Mouse (Mus musculus) spleen, embryonic (tissue): ENCODE data around the gene Lilra6.
"Not testable (repeated sequence)": the region's sequence is repeated elsewhere in the genome, so short reads cannot be mapped to it uniquely, and the experiment has no call there.

Experiments used
- CTCF ChIA-PET: fragments of 350-600 bp; sonication (Branson Sonifier 250); formaldehyde crosslinking; loops from one replicate; lab custom pipeline; 2022; lab: Charles Lee

Lilra6 gene

GRCm38 (mm10) chr7:3915387-3915786 is at the start of gene Lilra6:
Gene Lilra6, minus strand, starts transcription at chr7:3915503.
- CTCF ChIA-PET: not testable (repeated sequence)

DNA sequence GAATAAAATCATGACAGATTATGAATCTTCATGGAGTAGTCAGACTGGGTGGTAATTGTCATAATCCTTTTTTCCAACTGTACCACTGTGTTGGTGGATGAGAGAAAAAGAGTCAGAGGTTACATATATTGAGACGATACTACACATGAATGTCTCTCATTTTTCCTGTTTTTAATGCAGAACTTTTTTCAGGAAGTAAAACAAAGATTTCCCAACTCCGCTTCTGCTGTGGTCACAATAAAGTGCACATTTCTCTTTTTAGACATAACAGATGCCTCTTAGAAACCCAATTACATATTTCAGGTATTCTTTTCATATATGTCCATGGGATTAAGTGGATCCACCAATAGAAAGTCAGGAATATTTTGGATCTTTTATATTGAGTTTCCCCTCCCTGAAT is 46.7 kb upstream of the Lilra6 start:
- CTCF ChIA-PET: no interaction called here

- CTCF ChIA-PET: no interaction called here
Observed at GRCm38 (mm10) chr7:3957387-3957786, 42.1 kb upstream of the Lilra6 start.

DNA sequence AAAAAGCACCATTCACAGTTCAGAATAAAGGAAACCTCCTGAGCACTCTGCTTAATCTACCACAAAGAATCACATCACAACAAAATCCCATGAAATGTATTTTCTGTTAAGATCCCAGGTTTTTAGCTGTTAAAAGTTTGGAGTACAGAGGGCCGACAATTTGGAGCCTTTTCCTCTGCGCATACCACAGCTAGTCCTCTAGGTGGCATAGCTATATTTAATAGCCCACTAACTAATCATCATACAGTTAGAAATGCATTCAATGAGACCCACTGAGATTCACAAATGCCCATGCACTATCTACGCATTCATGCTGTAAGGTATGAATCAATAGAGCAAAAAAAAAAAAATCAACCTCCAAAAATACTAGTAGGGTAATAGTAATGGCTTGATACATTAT is 33.9 kb upstream of the Lilra6 start:
- CTCF ChIA-PET: interaction anchor here (0.7 kb wide), 1 partner anchor 16 kb away, joined by 3 read pairs; no protein-coding TSS in a partner anchor

DNA sequence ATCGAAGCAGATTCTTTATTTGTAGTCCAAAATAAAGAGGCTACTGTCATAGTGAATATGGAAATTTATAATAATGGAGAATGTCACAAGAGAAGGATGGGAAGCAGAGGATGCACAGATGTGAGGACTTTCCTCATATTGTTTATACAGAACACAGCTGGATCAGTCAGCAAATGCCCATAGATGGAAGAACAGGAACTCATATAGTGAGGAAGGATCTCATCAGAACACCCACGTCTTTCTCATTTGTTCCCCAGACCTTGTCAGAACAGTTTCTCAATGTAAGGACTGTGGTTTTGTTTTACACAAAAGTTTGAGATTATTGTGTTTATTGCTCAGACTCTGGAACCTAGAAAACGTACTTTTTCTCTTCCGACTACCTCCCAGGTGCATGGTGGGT is 32.9 kb upstream of the Lilra6 start:
- CTCF ChIA-PET: no interaction called here

DNA sequence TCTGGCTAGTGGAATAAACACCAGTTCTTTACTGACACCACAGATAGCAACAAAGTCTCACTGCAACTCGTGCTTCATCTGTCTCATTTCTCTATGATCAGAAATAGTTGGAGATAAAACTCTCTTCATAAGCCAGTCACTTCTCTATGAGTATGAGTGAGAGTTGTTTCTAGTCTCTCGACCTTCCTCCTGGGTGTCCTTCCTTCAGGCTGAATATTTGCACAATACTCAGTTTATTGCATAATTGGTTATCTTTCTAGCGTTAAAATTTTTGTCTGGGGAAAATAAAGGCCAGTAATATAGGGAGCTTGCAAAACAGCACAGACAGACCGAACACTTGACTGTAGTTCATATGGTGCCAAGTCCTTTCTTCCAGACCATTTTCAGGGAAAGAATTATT is 30.8 kb upstream of the Lilra6 start:
- CTCF ChIA-PET: no interaction called here

GRCm38 (mm10) chr7:3940915-3941314 is 25.6 kb upstream of the Lilra6 start:
- CTCF ChIA-PET: no interaction called here

GRCm38 (mm10) chr7:3939866-3940525 is 24.7 kb upstream of the Lilra6 start:
- CTCF ChIA-PET: no interaction called here

GRCm38 (mm10) chr7:3935473-3935872 is 20.2 kb upstream of the Lilra6 start:
- CTCF ChIA-PET: not testable (repeated sequence)

- CTCF ChIA-PET: interaction anchor here (0.5 kb wide), 1 partner anchor 395 kb away, joined by 4 read pairs; no protein-coding TSS in a partner anchor
Observed at GRCm38 (mm10) chr7:3903704-3904103, 11.6 kb downstream of the Lilra6 start.

DNA sequence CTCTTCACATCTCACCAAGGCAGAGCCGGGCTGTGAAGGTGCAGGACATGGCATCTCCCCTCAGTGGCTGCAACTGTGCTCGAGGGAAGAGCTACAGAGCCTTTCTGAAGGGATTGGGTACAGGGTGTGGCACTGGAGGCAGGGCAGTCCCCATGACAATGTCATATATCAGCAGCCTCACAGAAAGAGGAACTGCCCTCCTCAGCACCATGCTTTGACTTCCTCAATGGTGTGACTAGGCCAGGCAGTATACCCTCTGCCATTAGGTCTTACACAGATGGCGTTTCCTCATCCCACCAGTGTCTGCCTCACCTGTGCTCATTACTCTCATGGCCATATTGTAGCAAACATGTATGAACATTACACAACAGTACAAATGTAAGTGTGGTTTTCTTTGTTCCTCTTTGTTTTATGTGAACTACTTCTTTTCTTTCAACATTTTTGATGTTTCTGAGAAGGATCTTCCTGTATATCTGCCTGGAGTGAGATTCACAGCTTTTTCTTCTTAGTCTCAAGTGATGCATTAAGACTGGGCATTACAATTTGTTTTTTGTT is 17.2 kb downstream of the Lilra6 start, which contains the start of gene Gm14548:
TSS of gene Gm14548 (minus strand) at position 85 of the 555 bp plus-strand sequence.
- CTCF ChIA-PET: not testable (repeated sequence)

DNA sequence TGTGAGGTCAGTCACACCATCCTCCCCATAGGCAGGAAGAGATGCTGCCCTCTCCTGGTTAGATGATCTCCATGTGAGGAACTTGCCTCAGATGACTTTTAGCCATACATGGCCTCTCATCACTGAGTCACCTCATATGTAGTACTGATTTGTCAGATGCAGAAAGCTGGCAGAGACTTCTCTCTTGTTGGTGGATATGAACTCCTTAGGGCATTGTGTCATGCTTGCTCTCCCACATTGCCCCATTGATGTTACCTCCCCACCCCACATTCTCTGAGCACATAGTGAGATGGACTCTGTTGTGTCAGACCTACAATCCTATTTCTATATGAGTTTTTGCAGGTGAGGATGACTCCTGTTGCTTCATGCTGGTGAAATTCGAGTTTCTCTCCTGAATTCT is 40.3 kb downstream of the Lilra6 start:
- CTCF ChIA-PET: not testable (repeated sequence)
